Mouse (Mus musculus) small intestine, adult 2 months (tissue): ENCODE measurements around the gene Riox2.

Source experiments
- CTCF ChIP-seq: fragments of 200-500 bp; IDR thresholded peaks from 2 replicates; pipeline ENCODE4 v1.5.1; 2012; ENCODE audit warnings: low read depth, mild to moderate bottlenecking, control low read depth, inconsistent platforms, low read length, moderate library complexity, mixed read lengths; ENCODE audit not compliant: insufficient replicate concordance, insufficient read length; ENCODE audit errors: extremely low read depth
- POLR2A ChIP-seq: fragments of 200-500 bp; IDR thresholded peaks from 2 replicates; pipeline ENCODE4 v1.6.1; 2012; ENCODE audit warnings: low read depth, mild to moderate bottlenecking, control low read depth, inconsistent platforms, low read length, moderate library complexity

DNA sequence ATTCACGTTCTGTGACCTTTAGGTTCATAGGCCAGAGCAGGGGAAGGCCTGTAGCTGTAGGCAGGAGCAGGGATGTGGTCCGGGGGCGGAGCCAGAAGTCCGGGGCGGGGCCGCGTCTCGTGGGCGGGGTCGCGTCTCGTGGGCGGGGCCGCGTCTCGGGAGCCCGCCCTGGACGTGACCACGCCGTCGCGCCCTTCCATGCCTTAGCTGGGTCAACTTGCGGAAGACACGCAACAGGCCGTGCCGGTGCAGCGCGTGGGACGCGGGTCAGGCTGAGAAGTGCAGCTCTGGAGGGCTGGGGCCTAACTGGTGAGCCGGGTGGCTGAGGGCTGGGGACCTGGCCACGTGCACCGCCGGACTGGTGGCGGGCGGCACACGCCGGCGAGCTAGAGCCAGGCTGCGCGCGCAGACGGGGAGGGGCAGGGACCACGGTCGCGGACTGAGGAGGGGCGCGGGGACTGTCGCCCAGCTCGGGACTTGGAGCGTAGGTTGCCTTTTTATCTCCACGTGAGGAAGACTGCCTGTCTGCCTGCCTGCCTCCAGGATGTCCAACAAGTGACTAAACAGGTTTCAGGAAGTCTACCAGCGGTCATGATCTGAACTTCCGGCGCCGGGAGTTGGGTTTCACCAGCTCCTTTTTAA is at the start of gene Riox2:
- TF ChIP-seq POLR2A, result peak; percentile 30; the same call in 1 of the 2 replicates
- TF ChIP-seq CTCF, result peak; percentile 36; the same call in 1 of the 2 replicates
